Mouse (Mus musculus): ENCODE measurements around the gene Elmo1.
"Not testable (repeated sequence)": the region's sequence is repeated elsewhere in the genome, so short reads cannot be mapped to it uniquely, and the experiment has no call there.

Elmo1 gene

DNA sequence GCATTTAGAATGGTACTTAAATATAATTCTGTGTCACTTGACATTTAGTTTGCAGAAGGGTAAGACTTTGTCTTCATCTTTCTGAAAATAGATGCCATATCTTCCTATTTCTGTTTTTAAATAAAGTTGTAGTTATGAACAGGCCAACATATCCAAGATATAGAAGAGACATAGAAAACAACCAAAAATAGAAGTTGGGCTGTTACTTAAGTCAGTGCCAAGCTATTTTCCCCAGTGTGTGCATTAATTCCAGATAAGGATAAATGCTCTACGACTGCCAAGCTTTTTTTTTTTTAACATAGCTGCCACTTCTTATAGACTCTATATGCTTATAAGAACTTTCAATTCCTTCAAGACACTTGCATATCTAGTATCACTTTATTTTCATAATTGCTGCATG is 511.0 kb downstream of the Elmo1 start:
- no peak for DNase-seq (ENCODE audit: low spot score in 2 of 2)

- DNase-seq (ENCODE audit: low spot score in 2 of 2): no peak
Measured at GRCm38 (mm10) chr13:20606891-20607290, 516.5 kb downstream of the Elmo1 start.

DNA sequence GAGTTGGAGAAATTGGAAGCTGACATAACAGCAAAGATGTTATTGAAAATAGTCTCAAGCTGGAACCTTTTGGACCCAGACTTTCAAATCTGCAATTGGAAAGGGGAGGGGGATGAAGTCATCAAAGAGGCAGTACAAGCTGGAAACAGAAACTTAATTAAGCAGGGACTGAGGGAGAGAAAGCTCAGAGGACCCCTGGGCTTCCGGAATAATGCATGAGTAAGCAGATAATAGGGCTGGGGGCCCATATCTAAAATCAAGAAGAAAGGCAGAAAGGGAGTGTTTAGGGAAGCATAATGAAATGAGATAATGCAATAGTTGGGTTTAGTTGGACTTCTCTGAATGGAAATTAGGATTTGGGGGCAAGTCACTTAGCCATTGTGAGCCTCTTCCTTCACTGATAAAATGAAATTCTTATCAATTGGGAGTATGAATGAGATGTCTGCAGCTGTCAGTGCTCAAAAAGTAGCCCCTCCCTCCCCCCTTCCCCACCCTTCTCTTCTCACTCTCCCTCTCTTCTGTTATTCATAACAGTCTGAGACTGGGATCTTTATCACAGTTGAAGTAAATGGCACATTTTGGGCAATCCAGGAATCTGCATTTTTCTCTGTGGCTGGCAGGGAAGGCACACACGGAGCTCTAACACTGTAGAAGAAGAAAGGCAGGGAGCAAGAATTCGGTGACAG is 518.8 kb downstream of the Elmo1 start:
- DNase-seq (ENCODE audit: low spot score in 2 of 2): no peak

DNA sequence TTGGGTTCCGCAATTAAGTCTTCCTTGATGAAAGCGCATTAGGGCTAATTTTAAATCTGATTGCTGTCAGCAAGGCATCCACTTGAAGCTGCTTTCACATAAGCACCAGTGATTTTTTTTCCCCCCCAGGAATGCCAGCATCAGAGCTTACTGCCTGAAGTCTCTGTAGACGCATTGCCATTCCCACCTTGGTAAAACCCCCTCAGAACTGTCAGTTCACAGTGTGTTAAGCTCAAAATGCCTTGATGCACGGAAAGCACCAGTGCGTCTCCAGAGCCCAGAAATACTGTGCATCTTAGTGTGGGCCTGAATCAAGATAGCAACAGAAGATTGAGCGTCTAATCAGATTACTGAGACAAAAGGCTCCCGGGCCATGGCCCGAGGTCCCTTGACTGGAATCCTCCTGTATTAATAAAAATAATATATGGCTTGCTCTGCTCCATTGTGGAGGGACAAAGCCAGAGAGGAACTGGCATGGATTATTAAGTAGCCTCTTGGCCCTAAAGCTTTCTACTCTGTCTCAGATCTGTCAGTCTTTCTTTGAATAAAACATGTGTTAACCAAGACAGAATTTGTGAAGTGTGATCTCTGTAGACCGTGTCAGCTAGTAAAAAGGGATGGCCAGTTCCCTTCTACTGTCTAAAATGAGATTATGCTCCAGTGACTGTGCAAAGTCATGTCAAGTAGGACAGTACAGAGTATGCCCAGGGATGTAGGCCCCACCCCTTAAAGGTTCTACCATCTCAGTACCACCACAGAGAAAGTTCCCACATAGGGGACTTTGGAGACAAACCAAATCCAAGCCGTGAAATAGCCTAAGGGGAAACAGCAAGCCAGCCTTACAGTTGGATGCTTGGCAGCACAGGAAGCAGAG is 525.4 kb downstream of the Elmo1 start:
- DNase-seq (ENCODE audit: low spot score in 2 of 2): no peak

- no peak for DNase-seq (ENCODE audit: low spot score in 2 of 2)
Measured at GRCm38 (mm10) chr13:20619946-20620345, 529.5 kb downstream of the Elmo1 start.

- DNase-seq (ENCODE audit: low spot score in 2 of 2): no peak
Measured at GRCm38 (mm10) chr13:20623071-20623850, 532.9 kb downstream of the Elmo1 start.

GRCm38 (mm10) chr13:20627796-20628195 is 537.4 kb downstream of the Elmo1 start:
- DNase-seq (ENCODE audit: low spot score in 2 of 2): no peak

- DNase-seq (ENCODE audit: low spot score in 2 of 2): no peak
Measured at GRCm38 (mm10) chr13:20632477-20632876, 542.1 kb downstream of the Elmo1 start.

DNA sequence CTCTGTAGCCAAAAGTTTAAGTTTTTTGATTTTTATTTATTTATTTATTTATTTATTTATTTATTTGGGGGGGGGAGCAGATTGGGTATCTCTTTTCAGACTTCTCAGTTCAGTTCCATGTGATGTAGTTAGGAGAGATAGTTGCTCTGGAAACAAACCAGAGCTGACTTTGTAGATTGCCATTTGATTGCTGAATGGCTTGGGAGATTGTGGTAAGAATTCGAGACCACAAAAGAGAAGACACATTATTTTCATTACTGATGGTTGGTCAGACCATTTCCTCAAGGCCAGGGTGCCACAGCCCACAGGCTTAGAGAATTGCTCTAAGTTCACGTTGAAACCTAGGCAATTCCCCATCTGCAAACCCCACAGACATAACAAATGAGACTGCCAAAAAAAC is 544.3 kb downstream of the Elmo1 start:
- DNase-seq (ENCODE audit: low spot score in 2 of 2): not testable (repeated sequence)

DNA sequence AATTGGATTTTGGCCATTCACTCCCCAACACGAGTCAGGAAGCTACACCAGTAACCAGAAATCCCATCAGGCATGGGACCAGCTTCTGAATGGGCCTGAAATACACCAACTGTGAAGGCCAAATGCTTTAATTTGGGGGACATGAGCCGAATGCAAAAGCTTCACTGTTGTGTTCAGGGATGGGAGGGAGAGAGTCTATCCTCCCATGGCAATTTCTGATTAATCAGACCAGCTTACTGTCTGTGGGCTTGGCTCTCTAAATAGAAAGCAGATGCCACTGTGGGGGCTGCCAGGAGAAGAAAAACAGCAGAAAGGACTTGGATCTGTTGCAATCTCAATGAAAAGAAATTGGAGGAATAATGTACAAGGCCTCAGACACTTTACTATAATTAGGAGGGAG is 545.2 kb downstream of the Elmo1 start:
- DNase-seq (ENCODE audit: low spot score in 2 of 2): peak; percentile 12 to 25
